Mouse (Mus musculus) cerebellum, adult 9-11 months (tissue): ENCODE results near the gene Acvr2b.

Experiments
- DNase-seq: peaks from one replicate; pipeline ENCODE4 v3.0.0; 2022

Acvr2b gene

DNA sequence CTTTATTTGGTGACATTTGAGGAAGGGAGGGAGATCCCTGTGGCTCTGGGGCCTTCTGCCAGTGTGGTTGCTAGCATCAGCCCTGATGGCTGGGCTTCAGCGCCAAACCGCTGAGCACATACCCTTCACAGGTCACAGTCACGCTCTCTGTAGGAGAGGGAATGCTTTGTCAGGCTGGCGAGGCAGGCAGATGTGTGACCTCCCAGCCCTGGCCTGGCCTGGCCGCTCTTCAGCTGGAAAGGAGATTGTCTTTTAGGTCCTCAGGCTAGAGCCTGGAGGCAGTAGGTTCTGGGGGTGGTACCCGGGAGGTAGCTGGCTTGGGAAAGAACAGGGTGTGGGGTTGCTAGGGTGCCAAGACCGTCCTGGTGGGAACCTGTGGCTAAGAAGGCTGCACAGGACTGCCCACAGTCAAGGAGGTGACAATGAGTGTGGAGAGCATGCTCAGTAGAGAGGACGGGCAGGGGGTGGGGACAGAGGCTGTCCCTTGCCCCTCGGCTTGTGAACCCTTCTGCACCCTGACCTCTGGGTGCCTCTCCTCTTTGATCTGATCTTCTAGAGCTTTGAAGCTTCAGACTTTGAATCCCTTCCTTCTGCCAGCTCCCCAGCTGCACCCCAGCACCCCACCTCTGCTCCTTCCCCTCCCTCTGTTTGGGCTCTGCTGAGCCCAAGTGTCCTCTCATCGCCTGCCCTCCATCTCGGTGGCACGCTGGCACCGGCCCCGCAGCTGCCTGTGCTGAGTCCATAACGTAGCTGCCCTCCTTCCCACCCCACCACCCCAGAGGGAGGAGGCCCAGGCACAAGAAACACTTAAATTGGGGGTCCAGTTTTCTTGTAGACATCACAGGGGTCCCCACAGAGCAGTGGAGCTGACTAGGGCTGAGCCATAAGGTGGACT is 73.0 kb downstream of the Acvr2b start:
- DNase-seq: no peak

- DNase-seq: no peak
These were observed 75.8 kb downstream of the Acvr2b start for GRCm38 (mm10) chr9:119477754-119478153.

DNA sequence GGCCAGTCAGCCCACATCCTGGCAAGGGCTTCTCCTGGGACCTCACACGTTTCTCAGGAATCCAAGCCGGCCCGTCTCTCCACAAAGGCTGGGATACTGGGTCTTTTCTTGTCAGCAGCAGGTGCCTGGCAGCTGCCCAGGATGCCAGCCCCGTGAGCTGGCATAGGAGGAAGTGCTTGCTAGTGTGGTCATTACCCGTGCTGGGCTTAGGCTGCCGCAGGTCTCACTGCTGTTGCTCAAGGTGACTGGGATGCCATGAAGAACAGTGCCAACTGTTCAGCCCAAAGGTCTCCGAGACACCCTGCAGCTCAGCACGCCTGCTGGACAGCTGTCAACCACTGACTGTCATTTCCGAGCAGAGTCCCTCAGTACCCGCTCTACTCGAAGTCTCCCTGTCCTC is 76.4 kb downstream of the Acvr2b start:
- no peak for DNase-seq

GRCm38 (mm10) chr9:119479297-119479696 is 77.4 kb downstream of the Acvr2b start:
- no peak for DNase-seq

GRCm38 (mm10) chr9:119481612-119482011 is 79.7 kb downstream of the Acvr2b start:
- DNase-seq: no peak

- peak; percentile 35 for DNase-seq
These were observed 81.8 kb downstream of the Acvr2b start for GRCm38 (mm10) chr9:119483554-119484353.

DNA sequence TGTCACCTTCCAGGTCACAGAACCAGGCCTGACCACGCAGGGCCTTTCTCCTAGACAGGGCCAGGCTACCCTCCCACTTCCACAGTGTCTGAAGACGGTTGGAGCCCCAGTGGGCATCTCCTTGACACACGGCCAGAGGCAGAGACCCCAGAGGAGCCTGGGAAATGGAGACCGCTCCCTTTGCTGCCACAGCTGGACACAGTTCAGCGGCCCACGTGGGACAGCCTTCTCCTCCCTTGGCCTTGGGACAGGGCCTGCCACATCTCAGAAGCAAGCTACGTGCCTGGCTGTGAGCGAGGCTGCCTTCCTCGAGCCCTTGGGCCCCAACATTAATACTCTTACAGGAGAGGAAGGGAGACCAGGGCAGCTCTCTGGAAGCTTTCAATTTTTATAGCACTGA is 82.5 kb downstream of the Acvr2b start:
- DNase-seq: no peak
